Mouse (Mus musculus) kidney, adult 2 months (tissue): ENCODE measurements around the gene B3gnt6.

Experiments used
- CTCF ChIP-seq: fragments of 200-500 bp; conservative IDR thresholded peaks from 2 replicates; pipeline ENCODE4 v1.5.1; 2011; ENCODE audit warnings: low read depth, mild to moderate bottlenecking, control low read depth, low read length, moderate library complexity, mixed read lengths; ENCODE audit not compliant: insufficient read depth, insufficient read length
- POLR2A ChIP-seq: fragments of 200-500 bp; IDR thresholded peaks from one replicate; pipeline ENCODE4 v1.6.1; 2011; ENCODE audit warnings: low read depth, low read length, control low read depth

- TF ChIP-seq CTCF (no peak), POLR2A (no peak)
Measured at GRCm38 (mm10) chr7:98185326-98185725, 14.0 kb downstream of the B3gnt6 start.
